Mouse (Mus musculus): Measurements from ENCODE around the gene Memo1.
"Not testable (repeated sequence)": the region's sequence is repeated elsewhere in the genome, so short reads cannot be mapped to it uniquely, and the experiment has no call there.

Gene Memo1

DNA sequence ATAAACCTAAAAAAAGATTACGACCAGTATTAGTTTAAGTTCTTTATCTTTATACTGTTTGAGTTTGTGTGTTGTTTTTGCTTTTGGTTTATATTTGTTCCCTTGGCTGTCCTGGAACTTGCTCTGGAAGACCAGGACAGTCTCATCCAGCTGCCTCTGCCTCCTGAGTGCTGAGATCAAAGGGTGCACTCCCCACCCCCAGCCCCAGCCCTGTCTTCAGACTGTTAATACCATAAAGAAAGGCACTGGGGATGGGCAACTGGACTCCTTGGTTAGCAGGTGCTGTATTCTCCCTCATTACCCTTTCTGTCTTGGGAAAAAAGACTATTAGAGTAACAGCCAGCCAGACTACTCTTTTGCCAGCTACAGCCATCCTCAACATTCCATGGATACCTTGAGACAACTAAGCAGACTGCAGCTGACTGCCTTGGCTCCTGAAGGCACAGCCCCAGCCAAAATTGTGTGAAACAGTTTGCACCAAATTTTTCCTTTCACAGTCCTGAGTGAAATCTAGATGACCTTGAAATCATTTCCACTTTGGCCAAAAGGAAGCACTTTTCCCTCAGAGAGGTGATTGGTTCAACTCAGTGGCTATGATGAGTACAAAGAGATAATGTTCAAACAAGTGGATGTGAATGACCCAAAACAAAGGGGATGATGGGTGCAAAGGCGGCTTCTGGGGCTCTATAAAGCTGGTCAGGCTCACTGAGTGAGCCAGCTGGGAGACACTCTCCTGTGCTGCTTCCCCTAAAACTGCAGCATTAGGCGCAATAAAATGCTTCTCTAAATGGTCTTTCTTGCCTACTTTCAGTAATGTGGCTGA, 30.8 kb downstream of the Memo1 start:
- no peak for DNase-seq (ENCODE audit: inconsistent age in 2 of 2, low spot score in 1 of 2)

DNA sequence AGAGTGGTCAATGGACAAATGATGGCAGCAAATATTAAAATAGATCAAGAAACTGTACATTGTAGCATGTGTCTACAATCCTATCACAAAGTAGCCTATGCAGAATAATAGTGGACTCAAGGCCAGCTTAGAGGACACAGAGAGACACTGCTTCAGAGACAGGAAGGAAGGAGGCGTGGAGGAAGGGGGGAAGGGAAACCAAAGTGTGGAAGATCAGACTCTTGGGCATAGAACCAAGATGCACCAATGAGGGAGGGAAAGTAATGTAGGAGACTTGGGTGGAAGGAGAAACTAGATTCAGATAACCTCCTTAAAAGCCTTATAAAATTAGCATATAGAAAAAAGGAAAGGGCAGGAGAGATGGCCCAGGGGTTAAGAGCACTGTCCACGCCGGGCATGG, 32.9 kb downstream of the Memo1 start:
- DNase-seq (ENCODE audit: inconsistent age in 2 of 2, low spot score in 1 of 2), result no peak

DNA sequence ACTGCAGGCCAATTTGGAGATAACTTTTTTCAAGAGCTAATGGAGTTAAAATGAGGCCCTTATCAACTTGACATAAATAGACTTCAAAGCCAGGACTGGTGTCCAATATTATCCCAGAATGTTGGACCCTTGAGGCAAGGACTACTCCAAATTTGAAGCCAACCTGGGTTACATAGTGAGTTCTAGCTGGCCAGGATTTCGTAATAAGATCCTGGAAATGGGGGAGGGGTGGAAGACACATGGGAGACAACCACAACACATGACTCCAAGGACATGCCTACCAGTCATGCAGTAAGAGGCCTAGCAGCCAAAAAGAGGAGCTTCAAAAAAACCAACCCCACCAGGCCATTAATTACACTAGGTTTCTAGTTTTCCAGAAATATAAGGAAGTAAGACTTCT, 50.0 kb downstream of the Memo1 start:
- DNase-seq (ENCODE audit: inconsistent age in 2 of 2, low spot score in 1 of 2), result peak; percentile 35 to 87

DNA sequence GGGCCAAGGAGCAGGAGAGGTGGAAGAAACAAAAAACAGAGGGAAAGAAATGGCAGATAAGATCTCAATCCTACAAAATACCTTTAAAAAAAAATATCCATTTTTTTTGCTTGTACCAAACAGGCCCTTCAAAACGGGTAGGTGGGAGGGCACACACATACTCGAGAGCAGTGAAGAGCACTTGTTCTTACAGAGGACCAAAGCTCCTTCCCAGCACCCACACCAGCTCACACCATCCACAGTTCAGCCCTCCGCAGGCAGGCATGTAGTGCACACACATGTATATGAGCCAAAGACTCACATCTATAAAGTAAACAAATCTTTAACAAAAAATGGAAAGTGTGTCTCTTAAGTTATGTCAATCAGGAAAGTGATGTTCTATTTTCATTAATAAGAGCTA, 52.5 kb downstream of the Memo1 start:
- no peak for DNase-seq (ENCODE audit: inconsistent age in 2 of 2, low spot score in 1 of 2)

DNA sequence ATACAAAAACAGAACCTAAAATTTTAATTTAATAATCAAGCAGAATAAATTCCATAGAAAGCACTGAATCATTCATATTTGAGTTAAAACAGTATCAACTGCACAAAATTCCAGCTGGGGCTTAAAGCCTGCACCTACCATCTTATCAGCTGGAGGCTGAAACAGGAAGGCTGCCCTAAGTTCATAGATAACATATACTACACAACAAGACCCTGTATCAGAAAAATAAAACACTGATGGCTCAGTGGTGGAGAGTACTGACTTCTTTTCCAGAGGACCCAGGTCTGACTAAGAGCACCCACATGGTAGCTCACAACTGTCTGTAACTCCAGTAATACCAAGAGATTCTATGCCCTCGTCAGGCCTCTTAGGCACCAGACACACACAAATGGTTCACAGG, 55.0 kb downstream of the Memo1 start:
- no peak for DNase-seq (ENCODE audit: inconsistent age in 2 of 2, low spot score in 1 of 2)

DNA sequence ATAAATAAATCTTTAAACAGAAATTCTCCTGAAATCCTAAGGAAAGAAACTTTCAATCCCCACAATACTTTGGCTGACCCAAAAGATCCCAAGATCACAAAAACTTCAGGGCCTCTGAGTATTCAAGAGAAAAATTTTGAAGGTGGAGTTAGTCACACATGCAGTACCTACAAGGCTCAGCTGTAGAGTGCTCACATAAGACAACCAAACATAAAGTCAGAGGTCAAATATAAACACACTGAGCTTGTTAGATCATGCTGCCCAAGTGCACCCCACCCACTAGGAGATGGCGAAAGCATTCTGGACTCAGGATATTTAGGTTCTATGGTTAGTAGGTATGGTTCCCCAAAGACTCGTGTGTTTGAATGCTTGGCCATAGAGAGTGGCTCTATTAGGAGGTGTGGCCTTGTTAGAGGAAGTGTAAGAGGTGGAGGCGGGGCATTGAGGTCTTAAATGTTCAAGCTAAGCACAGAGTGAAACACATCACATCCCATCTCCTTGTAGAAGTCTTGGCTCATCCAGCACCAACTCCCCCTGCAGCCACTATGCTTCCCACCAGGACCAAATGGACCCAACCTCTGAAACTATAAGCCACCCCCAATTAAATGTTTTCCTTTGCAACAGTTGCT, 67.1 kb downstream of the Memo1 start:
- no peak for DNase-seq (ENCODE audit: inconsistent age in 2 of 2, low spot score in 1 of 2)

DNA sequence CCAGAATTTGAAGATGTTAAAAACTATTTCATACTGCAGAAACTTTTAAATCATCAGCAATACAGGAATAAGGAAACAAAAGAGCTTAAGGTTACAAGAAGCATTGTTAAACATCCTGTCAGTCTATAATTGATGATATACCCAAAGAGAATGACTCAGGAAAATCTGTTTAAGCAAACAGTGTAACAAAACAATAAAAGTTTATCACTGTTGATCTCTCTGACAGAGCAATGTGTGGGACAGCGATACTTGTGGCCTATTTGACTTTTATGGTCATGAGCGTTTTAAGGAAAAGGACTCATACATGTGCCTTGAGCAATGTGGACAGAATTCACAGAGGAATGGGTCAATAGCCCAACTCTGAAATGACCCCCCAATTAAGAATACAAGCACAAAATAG, 78.0 kb downstream of the Memo1 start:
- DNase-seq (ENCODE audit: inconsistent age in 2 of 2, low spot score in 1 of 2), result no peak

DNA sequence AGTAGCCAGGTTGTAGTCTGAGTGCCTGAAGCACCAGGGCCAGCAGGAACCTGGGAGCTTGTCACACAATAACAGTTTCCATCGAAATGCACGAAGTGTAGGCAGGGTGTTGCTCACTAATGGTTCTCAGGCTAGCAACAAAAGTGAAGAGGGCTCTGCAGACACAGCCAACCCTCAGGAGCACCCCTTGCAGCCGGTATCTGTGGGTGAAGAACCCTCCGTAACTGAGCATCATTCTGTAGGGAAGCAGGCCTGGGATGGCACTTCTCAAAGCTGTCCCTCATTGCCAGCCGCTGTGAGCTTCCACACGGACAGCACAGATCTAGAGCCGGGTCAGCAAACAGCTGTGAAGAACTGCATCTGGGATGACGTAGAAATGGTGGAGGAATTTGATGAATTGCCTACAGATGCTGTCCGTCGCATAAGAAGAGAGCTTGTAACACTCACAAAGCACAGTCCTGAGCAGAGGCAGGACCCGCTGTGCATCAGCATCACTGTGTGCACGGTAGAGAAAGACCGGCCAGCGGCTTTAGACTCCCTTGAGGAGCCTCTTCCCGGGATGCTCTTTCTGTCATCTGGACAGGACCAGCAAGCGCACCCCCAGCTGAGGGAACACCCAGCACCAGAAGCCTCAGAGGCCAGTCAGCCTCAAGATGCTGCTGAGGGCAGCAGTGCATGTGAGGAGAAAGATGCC, 82.3 kb downstream of the Memo1 start:
- not testable (repeated sequence) for DNase-seq (ENCODE audit: inconsistent age in 2 of 2, low spot score in 1 of 2)

DNA sequence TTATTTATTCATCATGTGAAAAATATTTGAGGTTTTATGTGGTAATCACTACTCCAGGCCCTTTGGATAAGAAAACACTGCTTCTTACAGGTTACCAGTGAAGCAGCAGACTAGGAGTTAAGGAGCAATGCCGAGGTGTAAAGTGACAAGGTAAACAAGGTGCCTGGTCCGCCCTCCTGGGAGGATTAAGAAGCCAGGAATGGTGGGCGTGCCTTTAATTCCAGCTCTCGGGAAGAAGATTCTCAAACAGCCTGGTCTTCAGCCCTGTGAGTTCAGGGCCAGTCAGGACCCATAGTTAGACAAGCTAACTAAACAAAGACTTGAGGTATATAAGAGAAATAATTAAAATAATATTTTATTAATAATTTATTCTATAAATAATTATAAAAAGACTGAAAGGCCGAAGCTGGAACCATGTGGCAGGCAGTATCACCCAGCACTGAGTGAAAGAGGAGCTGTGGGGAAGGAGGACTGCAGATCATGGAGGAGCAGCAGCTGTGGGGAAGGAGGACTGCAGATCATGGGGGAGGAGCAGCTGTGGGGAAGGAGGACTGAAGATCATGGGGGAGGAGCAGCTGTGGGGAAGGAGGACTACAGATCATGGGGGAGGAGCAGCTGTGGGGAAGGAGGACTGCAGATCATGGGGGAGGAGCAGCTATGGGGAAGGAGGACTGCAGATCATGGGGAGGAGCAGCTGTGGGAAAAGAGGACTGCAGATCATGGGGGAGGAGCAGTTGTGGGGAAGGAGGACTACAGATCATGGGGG, 86.0 kb downstream of the Memo1 start:
- DNase-seq (ENCODE audit: inconsistent age in 2 of 2, low spot score in 1 of 2), result no peak

DNA sequence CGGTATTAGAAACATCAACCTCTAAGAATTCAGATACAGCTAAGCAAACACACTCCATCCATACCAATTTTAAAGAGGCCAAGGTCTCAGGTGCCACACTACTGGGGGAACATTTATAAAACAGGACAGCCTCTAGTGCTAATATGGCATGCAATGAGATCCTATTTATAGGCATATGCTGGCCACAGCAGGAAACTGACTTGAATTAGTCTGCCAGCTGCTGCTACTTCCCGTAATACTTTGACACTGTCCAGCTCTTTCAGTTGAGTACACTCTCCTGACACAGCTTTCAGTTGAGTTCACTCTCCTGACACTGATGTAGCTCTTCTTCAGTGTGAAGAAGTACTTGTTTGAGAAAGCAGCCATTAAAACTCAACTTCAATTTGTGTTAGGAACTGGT, 99.4 kb downstream of the Memo1 start:
- DNase-seq (ENCODE audit: inconsistent age in 2 of 2, low spot score in 1 of 2), result peak in 1 of 2 experiments; percentile 48

DNA sequence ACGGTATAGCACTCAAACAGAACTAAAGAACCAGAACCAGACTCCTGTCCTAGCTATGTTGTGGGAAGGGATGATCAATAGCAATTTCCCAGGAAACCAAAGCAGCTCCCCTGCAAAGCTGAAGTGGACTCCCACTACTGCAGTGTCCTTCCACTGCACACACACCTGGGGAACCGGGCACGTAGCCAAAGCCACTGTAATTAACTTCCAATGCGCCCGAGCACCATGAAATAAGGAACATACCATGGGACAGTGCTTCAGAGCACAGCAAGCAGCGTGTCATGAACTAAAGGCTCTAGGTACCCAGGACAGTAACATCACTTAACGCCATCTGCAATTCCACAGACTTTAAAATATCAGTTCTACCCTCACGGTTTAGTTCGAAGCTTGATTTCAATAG, 100.6 kb downstream of the Memo1 start:
- DNase-seq (ENCODE audit: inconsistent age in 2 of 2, low spot score in 1 of 2), result peak in 1 of 2 experiments; percentile 33

DNA sequence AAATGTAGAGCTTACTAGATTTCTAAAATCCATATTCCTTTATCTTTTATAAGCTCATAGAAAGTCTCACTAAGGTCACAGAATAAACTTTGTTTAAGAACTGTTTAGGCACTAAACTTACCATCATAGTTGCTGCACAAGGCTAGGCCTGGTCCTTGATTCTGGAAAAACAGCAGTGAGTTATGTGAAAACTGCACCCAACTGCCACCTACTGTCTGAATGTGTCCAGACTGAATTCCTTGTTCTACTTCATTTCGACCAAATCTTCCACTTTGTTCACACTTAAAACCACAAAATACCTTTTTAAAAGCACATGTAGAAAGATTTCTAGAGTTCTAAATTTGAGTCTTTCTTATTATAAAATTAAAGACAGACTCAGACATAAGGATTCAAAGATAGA, 101.9 kb downstream of the Memo1 start:
- DNase-seq (ENCODE audit: inconsistent age in 2 of 2, low spot score in 1 of 2), result peak in 1 of 2 experiments; percentile 82

DNA sequence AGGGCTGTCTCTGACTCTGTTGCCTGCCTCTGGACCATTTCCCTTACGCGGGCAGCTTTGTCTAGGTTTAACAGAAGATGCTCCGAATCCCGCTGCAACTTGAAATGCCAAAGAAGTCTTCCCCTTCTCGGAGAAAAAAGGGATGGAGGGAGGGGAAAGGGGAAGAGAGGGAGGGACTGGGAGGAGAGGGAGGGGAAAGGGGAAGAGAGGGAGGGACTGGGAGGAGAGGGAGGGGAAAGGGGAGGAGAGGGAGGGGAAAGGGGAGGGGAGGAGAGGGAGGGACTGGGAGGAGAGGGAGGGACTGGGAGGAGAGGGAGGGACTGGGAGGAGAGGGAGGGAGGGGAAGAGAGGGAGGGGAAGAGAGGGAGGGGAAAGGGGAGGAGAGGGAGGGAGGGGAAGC, 103.9 kb downstream of the Memo1 start:
- DNase-seq (ENCODE audit: inconsistent age in 2 of 2, low spot score in 1 of 2), result no peak

DNA sequence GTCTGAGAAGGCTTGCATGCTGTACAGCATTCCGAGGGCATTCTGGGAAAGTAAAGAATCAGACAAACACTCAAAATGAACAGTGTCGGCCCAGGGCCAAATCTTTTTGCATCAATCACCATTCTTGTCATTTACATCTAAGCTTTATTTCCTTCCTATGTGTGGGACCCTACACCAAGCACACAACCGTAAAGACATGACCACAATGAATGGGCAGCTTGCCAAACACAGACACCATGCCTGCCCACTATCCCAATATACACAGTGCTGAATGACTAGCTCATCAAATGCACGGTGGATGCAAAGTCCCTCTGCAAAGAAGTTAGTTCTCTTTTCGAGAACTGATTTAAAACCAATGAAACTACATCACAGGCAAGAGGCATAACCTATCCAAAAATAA, 109.1 kb downstream of the Memo1 start:
- peak in 1 of 2 experiments; percentile 35 for DNase-seq (ENCODE audit: inconsistent age in 2 of 2, low spot score in 1 of 2)

DNA sequence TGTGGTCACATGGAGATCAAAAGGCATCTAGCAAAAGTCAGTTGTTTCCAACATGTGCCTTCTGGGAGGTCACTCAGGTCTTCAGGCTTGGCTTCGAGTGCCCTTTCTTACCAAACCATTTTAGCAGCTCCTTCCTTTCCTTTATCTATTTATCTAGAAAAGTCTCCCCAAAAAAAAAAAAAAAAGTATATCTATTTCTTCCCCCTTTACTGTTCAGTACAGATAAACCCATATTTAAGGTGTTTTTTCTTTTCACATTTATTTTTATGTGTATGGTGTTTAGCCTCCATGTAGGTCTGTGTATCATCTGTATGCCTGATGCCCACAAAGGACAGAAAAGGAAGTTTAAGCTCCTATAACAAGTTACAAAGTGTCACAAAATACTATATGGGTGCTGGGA, 110.6 kb downstream of the Memo1 start:
- DNase-seq (ENCODE audit: inconsistent age in 2 of 2, low spot score in 1 of 2), result no peak

DNA sequence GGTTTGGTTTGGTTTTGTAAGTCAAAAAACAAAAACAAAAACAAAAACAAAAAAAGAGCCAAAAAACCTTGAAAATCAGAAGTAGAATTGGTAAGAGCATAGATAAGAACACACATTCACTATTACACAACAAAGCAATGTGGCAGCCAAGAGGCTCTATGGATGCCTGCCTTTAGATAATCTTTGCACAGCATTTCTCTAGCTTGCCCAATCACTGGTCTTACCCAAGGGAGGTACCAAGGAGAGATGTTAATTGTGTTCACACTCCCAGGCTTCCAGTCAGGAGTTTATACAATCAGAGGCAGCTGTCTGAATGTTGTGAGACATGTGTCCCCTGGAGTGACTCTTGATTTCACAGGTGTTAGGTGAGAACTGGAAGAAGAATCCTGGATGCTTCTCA, 114.4 kb downstream of the Memo1 start:
- peak in 1 of 2 experiments; percentile 83 for DNase-seq (ENCODE audit: inconsistent age in 2 of 2, low spot score in 1 of 2)

DNA sequence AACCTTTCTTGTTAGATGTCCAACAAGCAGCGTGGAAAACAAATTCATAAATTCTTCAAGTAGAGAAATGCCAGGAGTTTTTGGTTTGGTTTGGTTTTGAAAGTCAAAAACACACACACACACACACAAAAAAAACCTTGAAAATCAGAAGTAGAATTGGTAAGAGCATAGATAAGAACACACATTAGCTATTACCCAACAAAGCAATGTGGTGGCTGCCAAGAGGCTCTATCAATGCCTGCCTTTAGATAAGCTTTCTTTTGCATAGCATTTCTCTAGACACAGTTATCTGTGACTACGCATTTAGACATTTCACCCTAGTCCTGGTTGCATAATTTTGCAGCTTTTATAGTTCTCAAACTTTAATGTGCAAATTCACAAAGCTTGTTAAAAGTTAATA, 115.7 kb downstream of the Memo1 start:
- DNase-seq (ENCODE audit: inconsistent age in 2 of 2, low spot score in 1 of 2), result peak; percentile 42 to 80

DNA sequence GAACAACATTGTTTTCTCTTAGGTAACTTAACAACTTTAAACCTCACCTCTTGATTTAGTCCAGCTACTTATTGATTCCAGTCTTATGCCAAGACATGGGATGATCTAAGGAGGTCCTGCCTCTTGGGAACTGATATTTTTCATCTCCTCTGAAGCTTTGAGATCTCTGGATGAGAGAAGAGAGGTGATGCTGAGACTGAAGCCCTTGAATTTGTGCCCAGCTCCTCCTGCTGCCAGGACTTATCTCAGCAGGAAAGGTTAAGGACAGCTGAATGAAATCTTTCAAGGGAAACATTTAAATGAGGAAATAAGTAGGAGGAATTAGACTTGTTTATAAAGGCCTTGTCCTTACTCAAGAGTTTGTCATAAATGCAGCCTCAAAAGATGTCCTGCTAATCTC, 121.6 kb downstream of the Memo1 start:
- peak; percentile 83 to 94 for DNase-seq (ENCODE audit: inconsistent age in 2 of 2, low spot score in 1 of 2)

DNA sequence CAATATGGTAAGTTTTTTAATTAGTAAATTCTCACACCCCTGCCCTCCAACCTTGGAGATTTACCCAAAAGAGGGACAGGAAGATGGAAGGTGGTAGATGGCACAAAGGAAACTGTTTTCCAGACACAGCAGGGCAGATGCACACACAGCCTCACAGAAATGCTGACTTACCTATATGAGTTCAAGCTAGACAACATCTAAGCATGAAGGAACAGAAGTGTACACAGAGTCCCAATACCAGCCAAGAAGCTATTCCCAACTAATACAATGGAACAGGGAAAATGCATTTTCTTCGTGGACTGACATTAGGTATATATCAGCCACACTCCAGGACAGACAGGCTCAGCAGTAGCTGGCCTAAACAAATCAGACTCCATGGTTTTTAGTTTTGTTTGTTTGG, 122.5 kb downstream of the Memo1 start:
- DNase-seq (ENCODE audit: inconsistent age in 2 of 2, low spot score in 1 of 2), result peak in 1 of 2 experiments; percentile 71

DNA sequence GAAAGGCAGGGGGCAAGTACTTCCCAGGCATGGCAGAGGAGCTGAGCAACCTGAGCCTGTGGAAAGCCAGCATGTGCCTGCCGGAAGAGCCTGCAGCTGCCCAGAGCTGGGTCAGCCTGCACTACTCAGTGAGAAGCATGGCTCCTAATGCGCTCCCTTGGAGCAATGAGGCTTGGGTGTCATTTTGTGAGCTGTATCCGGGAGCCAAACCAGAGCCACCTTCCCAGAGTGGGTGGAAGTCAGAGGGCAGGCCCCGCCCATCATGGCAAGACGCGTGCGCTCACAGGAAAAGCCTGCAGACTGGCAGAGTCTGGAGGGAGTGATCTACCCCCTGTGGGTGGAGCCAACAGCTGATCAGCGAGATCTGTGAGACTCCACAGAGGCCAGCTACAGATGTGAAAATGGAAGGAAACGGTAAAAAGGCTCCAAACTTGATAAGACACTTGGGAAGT, 135.9 kb downstream of the Memo1 start:
- DNase-seq (ENCODE audit: inconsistent age in 2 of 2, low spot score in 1 of 2), result peak; percentile 81 to 87

DNA sequence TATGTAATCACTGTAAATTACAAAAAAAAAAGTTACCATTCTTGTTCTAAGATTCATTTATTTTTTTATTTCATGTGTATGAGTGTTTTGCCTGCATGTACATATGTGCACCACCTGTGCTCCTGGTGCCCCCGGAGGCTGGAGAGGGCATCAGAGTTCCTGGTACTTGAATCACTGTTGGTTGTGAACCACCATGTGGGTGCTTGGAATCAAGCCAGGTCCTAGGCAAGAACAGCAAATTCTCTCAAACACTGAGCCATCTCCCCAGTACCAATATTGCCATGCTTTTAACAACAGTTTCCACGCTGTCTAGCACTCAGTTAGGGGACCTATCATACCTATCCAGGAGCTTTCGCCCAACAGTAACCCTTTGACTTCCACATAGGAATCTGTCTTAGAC, 137.2 kb downstream of the Memo1 start:
- peak in 1 of 2 experiments; percentile 52 for DNase-seq (ENCODE audit: inconsistent age in 2 of 2, low spot score in 1 of 2)
